Mouse (Mus musculus): Measurements from ENCODE around the gene Nr1h2.

DNA sequence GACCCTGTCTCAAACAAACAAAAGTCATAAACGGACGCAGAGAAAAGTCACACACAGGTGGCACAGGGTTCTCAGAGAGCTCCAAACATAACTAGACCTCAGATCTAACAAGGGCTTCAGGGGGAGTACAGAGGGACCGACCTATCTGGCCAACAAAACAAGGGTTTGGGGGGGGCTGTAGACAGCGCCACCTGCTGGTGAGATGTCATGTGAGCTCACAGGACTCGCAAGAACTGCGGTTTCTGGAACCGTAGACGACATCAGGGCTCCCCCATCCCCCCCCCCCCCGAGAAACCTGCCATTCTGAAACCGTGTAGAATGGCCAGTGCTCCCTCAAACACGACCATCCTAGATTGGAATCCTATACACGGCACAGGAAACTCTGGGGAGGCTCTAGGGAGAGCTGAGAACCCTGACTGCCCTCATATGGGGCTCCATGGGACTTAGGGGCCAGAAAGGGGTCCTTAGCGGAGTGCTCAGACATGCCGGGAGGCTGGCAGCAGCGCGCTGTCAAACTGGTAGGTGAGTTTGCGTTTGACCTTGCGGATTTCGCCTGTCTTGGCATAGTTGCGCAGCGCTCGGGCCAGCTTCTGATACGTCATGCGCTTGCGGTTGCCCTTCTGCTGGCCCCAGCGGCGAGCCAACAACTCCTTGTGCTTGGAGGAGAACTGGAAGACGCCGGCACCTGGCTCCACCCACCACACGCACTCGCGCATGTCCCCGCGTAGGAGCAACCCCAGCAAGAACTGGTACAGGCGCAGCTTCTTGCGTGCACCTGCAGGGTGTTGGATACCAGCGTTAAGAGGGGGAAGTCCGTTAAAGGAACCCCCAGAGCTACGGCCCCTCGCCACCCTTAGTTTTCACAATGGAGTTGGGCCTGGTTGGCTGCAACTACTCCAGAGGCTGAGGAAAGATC is 26.0 kb downstream of the Nr1h2 start:
- TF ChIP-seq CTCF (conservative IDR thresholded peaks at IDR 0.05; ENCODE audit: insufficient read depth, insufficient read length, low read depth, low read length) (peak; percentile 72), POLR2A (IDR thresholded peaks at IDR 0.05; ENCODE audit: low read depth, low read length) (peak; percentile 36)

Data from kidney, adult 2 months (tissue).